Mouse (Mus musculus): Measurements from ENCODE around the gene Cd79a.

DNA sequence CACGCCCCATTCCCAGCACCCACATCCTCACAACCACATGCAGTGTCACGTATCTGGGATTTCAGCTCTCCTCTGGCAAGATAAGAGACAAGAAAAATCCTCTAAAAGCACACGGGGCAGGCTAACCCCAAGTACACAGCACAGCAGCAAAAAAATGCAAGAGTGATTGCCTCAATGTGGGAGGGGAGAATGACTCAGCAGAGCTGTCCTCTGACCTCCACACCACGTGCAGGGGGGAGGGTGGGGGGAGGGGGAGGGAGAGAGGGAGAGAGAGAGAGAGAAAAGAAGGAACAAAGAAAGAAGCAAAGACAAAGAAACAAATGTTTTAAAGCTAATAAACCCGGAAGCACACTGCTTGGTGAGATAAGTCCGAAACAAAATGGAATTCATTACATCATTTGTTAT lies 46.3 kb upstream of the Cd79a start:
- TF ChIP-seq CTCF (IDR thresholded peaks at IDR 0.05; ENCODE audit: low read depth) = no peak
- TF ChIP-seq EP300 (optimal IDR thresholded peaks at IDR 0.05) = no peak

Measured in stomach, postnatal 0 days (tissue).